Mouse (Mus musculus): ENCODE measurements at regions not wholly inside any gene's neighbourhood (a gene's known extent, or its start where the extent isn't known, plus 50 kb on each side); places are given as distances from the start of the nearest gene placed in this dataset.

DNA sequence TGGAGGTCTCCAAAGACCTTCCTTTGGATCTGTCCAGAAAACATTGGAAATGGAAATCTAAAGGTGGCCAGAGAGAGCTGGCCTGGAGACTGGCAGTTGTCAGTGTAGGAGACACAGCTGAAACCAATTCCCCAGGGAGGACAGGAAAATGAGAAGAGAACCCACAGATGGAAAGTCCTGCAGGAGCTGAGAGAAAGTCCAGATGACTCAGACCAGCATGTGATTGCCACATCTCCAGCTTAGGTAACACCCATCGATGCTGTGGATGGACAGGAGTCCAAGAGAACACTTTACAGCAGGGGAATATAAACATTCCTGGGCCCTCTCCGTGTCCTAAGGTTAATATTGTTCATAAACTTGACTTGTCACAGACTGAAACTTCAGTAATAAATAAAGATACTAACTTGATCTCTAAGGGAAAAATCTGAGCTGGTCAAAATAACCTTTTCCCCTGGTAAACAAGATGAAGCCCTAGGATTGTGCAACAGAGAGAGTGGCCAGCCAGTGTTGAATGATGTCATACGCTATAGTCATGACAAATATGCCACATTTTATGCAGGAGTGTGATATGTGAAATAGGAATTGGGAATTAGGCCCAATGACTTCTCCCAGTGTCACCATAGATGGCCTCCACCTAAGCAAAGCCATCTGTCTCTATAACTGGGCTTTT is 120.4 kb upstream of the Usp24 start:
- no peak overlapping the region for H3K4me3 ChIP-seq (ENCODE audit: control insufficient read depth in 1 of 2, insufficient read depth in 1 of 2, low read depth in 2 of 2, low read length in 2 of 2)
- no peak for DNase-seq (ENCODE audit: low read depth, low spot score)
- no peak for TF ChIP-seq UBTF (IDR thresholded peaks at IDR 0.05; ENCODE audit: borderline replicate concordance, insufficient read depth, low read depth, low read length)
- H3K9me3 ChIP-seq (replicated peaks; ENCODE audit: insufficient read depth, low read length), result no peaks in the 10 kb centered on the region
- H3K27ac ChIP-seq (ENCODE audit: control insufficient read depth, low read depth, low read length), result no peak overlapping the region
- no peak overlapping the region for H3K9ac ChIP-seq (ENCODE audit: control insufficient read depth, low read depth, low read length, poor library complexity, severe bottlenecking)
- no peaks in the 10 kb centered on the region; a peak in 1 of 4 replicates for H3K27me3 ChIP-seq (ENCODE audit: control insufficient read depth in 1 of 2, insufficient read depth in 2 of 2, low read length in 2 of 2)
- H3K79me2 ChIP-seq (ENCODE audit: control insufficient read depth, insufficient read depth, low read length, poor library complexity), result no peaks in the 10 kb centered on the region
- H3K36me3 ChIP-seq (ENCODE audit: control insufficient read depth in 1 of 2, insufficient read depth in 2 of 2, low read length in 2 of 2), result no peaks in the 10 kb centered on the region; a peak in 1 of 4 replicates
- peaks cover 0 to 3% of the 10 kb centered on the region in 2 experiments; a peak in 2 of 4 replicates for H3K4me1 ChIP-seq (ENCODE audit: control insufficient read depth in 1 of 2, insufficient read depth in 2 of 2, low read length in 2 of 2)

- peaks cover 0 to 3% of the 10 kb centered on the region in 2 experiments; a peak in 2 of 4 replicates for H3K4me1 ChIP-seq (ENCODE audit: control insufficient read depth in 1 of 2, insufficient read depth in 2 of 2, low read length in 2 of 2)
- H3K27ac ChIP-seq (ENCODE audit: control insufficient read depth, low read depth, low read length), result no peak overlapping the region
- H3K9ac ChIP-seq (ENCODE audit: control insufficient read depth, low read depth, low read length, poor library complexity, severe bottlenecking), result no peak overlapping the region
- H3K4me3 ChIP-seq (ENCODE audit: control insufficient read depth in 1 of 2, insufficient read depth in 1 of 2, low read depth in 2 of 2, low read length in 2 of 2), result no peak overlapping the region
- H3K36me3 ChIP-seq (ENCODE audit: control insufficient read depth in 1 of 2, insufficient read depth in 2 of 2, low read length in 2 of 2), result no peaks in the 10 kb centered on the region; a peak in 1 of 4 replicates
- H3K79me2 ChIP-seq (ENCODE audit: control insufficient read depth, insufficient read depth, low read length, poor library complexity), result no peaks in the 10 kb centered on the region
- no peaks in the 10 kb centered on the region; a peak in 1 of 4 replicates for H3K27me3 ChIP-seq (ENCODE audit: control insufficient read depth in 1 of 2, insufficient read depth in 2 of 2, low read length in 2 of 2)
- TF ChIP-seq POLR2AphosphoS5 (IDR thresholded peaks at IDR 0.05; ENCODE audit: borderline replicate concordance, low read depth, low read length) (no peak), ZMIZ1 (IDR thresholded peaks at IDR 0.05; ENCODE audit: low read depth, low read length) (no peak), POLR2AphosphoS2 (IDR thresholded peaks at IDR 0.05; ENCODE audit: low read length) (no peak), MAZ (IDR thresholded peaks at IDR 0.05; ENCODE audit: low read depth, low read length) (no peak), ZC3H11A (IDR thresholded peaks at IDR 0.05; ENCODE audit: low read depth, low read length) (no peak), RAD21 (IDR thresholded peaks at IDR 0.05; ENCODE audit: low read depth, low read length) (no peak), POLR2A (IDR thresholded peaks at IDR 0.05; ENCODE audit: control insufficient read depth in 1 of 2, insufficient read depth in 1 of 2, low read depth in 1 of 2, low read length in 2 of 2, poor library complexity in 1 of 2) (no peak), E2F4 (IDR thresholded peaks at IDR 0.05; ENCODE audit: borderline replicate concordance, low read depth, low read length) (no peak), SMC3 (IDR thresholded peaks at IDR 0.05; ENCODE audit: low read depth, low read length) (no peak), ZNF384 (IDR thresholded peaks at IDR 0.05; ENCODE audit: low read depth, low read length) (no peak), JUND (IDR thresholded peaks at IDR 0.05; ENCODE audit: low read depth, low read length) (no peak), SIN3A (IDR thresholded peaks at IDR 0.05; ENCODE audit: low read length) (no peak)
- no peaks in the 10 kb centered on the region for H3K9me3 ChIP-seq (replicated peaks; ENCODE audit: insufficient read depth, low read length)
- DNase-seq (ENCODE audit: low read depth, low spot score), result no peak
These were observed 116.2 kb upstream of the Usp24 start for GRCm38 (mm10) chr4:106199833-106200232.

DNA sequence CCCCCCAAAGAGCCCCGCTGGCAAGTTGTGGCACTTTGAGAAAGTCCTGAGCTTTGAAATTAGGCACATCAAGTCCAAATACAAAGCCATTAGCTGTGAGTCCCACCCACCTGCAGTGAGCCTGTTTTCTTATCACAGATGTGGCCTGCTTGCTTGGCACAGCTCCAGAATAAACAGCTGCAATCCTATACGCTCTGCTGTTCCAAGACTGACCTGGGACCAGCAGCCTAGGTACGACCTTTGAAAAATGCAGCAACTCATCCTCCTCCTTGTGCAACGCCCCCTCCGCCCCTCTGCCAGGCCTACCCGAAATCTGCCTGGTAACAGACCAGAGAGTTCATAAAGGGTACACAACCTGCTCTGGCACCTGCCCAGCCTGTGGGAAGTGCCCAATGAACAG is 115.8 kb upstream of the Usp24 start:
- Histone ChIP-seq H3K9me3 (replicated peaks; ENCODE audit: insufficient read depth, low read length) (no peaks in the 10 kb centered on the region), H3K4me1 (ENCODE audit: control insufficient read depth in 1 of 2, insufficient read depth in 2 of 2, low read length in 2 of 2) (peaks cover 0 to 3% of the 10 kb centered on the region in 2 experiments; a peak in 2 of 4 replicates), H3K4me3 (ENCODE audit: control insufficient read depth in 1 of 2, insufficient read depth in 1 of 2, low read depth in 2 of 2, low read length in 2 of 2) (no peak overlapping the region), H3K9ac (ENCODE audit: control insufficient read depth, low read depth, low read length, poor library complexity, severe bottlenecking) (no peak overlapping the region), H3K27me3 (ENCODE audit: control insufficient read depth in 1 of 2, insufficient read depth in 2 of 2, low read length in 2 of 2) (no peaks in the 10 kb centered on the region; a peak in 1 of 4 replicates), H3K36me3 (ENCODE audit: control insufficient read depth in 1 of 2, insufficient read depth in 2 of 2, low read length in 2 of 2) (no peaks in the 10 kb centered on the region; a peak in 1 of 4 replicates), H3K27ac (ENCODE audit: control insufficient read depth, low read depth, low read length) (no peak overlapping the region), H3K79me2 (ENCODE audit: control insufficient read depth, insufficient read depth, low read length, poor library complexity) (no peaks in the 10 kb centered on the region)
- TF ChIP-seq TCF12 (IDR thresholded peaks at IDR 0.05; ENCODE audit: low read depth, low read length), result 0 out of 2 replicates have a peak, but pooled peaks have one; percentile 9
- TF ChIP-seq USF1 (IDR thresholded peaks at IDR 0.05; ENCODE audit: low read depth, low read length), result no peak
- peak; percentile 39 for DNase-seq (ENCODE audit: low read depth, low spot score)
